Mouse (Mus musculus): Measurements from ENCODE around the gene Prl8a2. TPM values are rescaled to one million over a fixed set of nuclear protein-coding genes. Genes with fewer than 3 reads are reported as not detected.
A peak's percentile ranks its signal among the peaks of the same experiment; 100 is the strongest.

The Prl8a2 gene
- polyA plus RNA-seq (2015; fragmentation: Nextera tagmentation; extraction: Ambion mirVana): not detected in 2 replicates

- no peak within 1 kb of the TSS for H3K4me3 ChIP-seq (replicated peaks)
- H3K9me3 ChIP-seq: no peaks in the 10 kb centered on the region
- ATAC-seq: no peak
- no peaks in the 10 kb centered on the region for H3K4me1 ChIP-seq (replicated peaks)
- H3K27ac ChIP-seq: no peak within 1 kb of the TSS
- no peaks in the 10 kb centered on the region for H3K27me3 ChIP-seq
- H3K4me2 ChIP-seq (replicated peaks): no peak within 1 kb of the TSS
- H3K36me3 ChIP-seq: no peaks in the 10 kb centered on the region
- WGBS: 78% methylated on average over 2 of the region's 2 CpGs
- H3K9ac ChIP-seq (replicated peaks): no peak within 1 kb of the TSS
Measured at GRCm38 (mm10) chr13:27345373-27345772, at the start of gene Prl8a2. Gene Prl8a2 (plus strand): TSS chr13:27345673.

GRCm38 (mm10) chr13:27312334-27313225, 32.9 kb upstream of the Prl8a2 start, which contains the start of gene Prl6a1:
Gene Prl6a1 (plus strand): TSS chr13:27312627.
- Histone ChIP-seq H3K36me3 (no peaks in the 10 kb centered on the region), H3K4me3 (replicated peaks) (no peak within 1 kb of the TSS), H3K4me1 (replicated peaks) (no peaks in the 10 kb centered on the region), H3K27ac (no peak within 1 kb of the TSS), H3K9ac (replicated peaks) (no peak within 1 kb of the TSS), H3K9me3 (no peaks in the 10 kb centered on the region), H3K4me2 (replicated peaks) (no peak within 1 kb of the TSS), H3K27me3 (no peaks in the 10 kb centered on the region)
- ATAC-seq: no peak
- 84% methylated on average over 7 of the region's 7 CpGs for WGBS

- no peaks in the 10 kb centered on the region for H3K9me3 ChIP-seq
- H3K4me3 ChIP-seq (replicated peaks): no peak overlapping the region
- 42% methylated on average over 1 of the region's 1 CpGs for WGBS
- H3K9ac ChIP-seq (replicated peaks): no peak overlapping the region
- ATAC-seq: peak; percentile 84
- H3K27ac ChIP-seq: no peak overlapping the region
- H3K27me3 ChIP-seq: no peaks in the 10 kb centered on the region
- no peak overlapping the region for H3K4me2 ChIP-seq (replicated peaks)
- no peaks in the 10 kb centered on the region for H3K36me3 ChIP-seq
- no peaks in the 10 kb centered on the region for H3K4me1 ChIP-seq (replicated peaks)
Measured at GRCm38 (mm10) chr13:27334989-27335388, 10.5 kb upstream of the Prl8a2 start.

- no peak for ATAC-seq
- Histone ChIP-seq H3K9ac (replicated peaks) (no peak overlapping the region), H3K36me3 (no peaks in the 10 kb centered on the region), H3K27me3 (no peaks in the 10 kb centered on the region), H3K4me1 (replicated peaks) (no peaks in the 10 kb centered on the region), H3K9me3 (no peaks in the 10 kb centered on the region), H3K4me2 (replicated peaks) (no peak overlapping the region), H3K4me3 (replicated peaks) (no peak overlapping the region), H3K27ac (no peak overlapping the region)
- 83% methylated on average over 3 of the region's 3 CpGs for WGBS
Measured at GRCm38 (mm10) chr13:27342733-27343275, 2.7 kb upstream of the Prl8a2 start.

GRCm38 (mm10) chr13:27390746-27391145, 45.3 kb downstream of the Prl8a2 start, which contains the start of gene Prl2b1:
Gene Prl2b1 (minus strand): TSS chr13:27390846.
- H3K27ac ChIP-seq: no peak within 1 kb of the TSS
- H3K9ac ChIP-seq (replicated peaks): no peak within 1 kb of the TSS
- H3K9me3 ChIP-seq: no peaks in the 10 kb centered on the region
- H3K4me2 ChIP-seq (replicated peaks): no peak within 1 kb of the TSS
- H3K4me1 ChIP-seq (replicated peaks): no peaks in the 10 kb centered on the region
- ATAC-seq: no peak
- no peaks in the 10 kb centered on the region for H3K27me3 ChIP-seq
- H3K36me3 ChIP-seq: no peaks in the 10 kb centered on the region
- WGBS: 89% methylated on average over 6 of the region's 6 CpGs
- H3K4me3 ChIP-seq (replicated peaks): no peak within 1 kb of the TSS

- 70% methylated on average over 7 of the region's 7 CpGs for WGBS
- H3K36me3 ChIP-seq: no peaks in the 10 kb centered on the region
- ATAC-seq: peak; percentile 68; the same call in 1 of the 2 replicates
- no peak overlapping the region for H3K4me3 ChIP-seq (replicated peaks)
- H3K9me3 ChIP-seq: no peaks in the 10 kb centered on the region
- H3K4me1 ChIP-seq (replicated peaks): no peaks in the 10 kb centered on the region
- H3K27ac ChIP-seq: no peak overlapping the region
- H3K27me3 ChIP-seq: no peaks in the 10 kb centered on the region
- H3K4me2 ChIP-seq (replicated peaks): no peak overlapping the region
- no peak overlapping the region for H3K9ac ChIP-seq (replicated peaks)
Measured at GRCm38 (mm10) chr13:27399061-27399724, 53.7 kb downstream of the Prl8a2 start.

Other genes with a start within 250 kb of the Prl8a2 start
- not detected in 2 replicates for gene Prl3d2, start 224.0 kb upstream of the Prl8a2 start, polyA plus RNA-seq (2015; fragmentation: Nextera tagmentation; extraction: Ambion mirVana)
- gene Prl3d3, start 188.9 kb upstream of the Prl8a2 start, polyA plus RNA-seq (2015; fragmentation: Nextera tagmentation; extraction: Ambion mirVana): not detected in 2 replicates
- not detected in 2 replicates for gene Prl3c1, start 149.0 kb upstream of the Prl8a2 start, polyA plus RNA-seq (2015; fragmentation: Nextera tagmentation; extraction: Ambion mirVana)
- gene Prl3b1, start 103.8 kb upstream of the Prl8a2 start, polyA plus RNA-seq (2015; fragmentation: Nextera tagmentation; extraction: Ambion mirVana): not detected in 2 replicates
- gene Prl3a1, start 86.2 kb upstream of the Prl8a2 start, polyA plus RNA-seq (2015; fragmentation: Nextera tagmentation; extraction: Ambion mirVana): not detected in 2 replicates
- not detected in 2 replicates for gene Prl6a1, start 33.0 kb upstream of the Prl8a2 start, polyA plus RNA-seq (2015; fragmentation: Nextera tagmentation; extraction: Ambion mirVana)
- gene Prl2b1, start 45.2 kb downstream of the Prl8a2 start, polyA plus RNA-seq (2015; fragmentation: Nextera tagmentation; extraction: Ambion mirVana): not detected in 2 replicates
- not detected in 2 replicates for gene Prl8a6, start 93.0 kb downstream of the Prl8a2 start, polyA plus RNA-seq (2015; fragmentation: Nextera tagmentation; extraction: Ambion mirVana)
- not detected in 2 replicates for gene Prl8a8, start 167.5 kb downstream of the Prl8a2 start, polyA plus RNA-seq (2015; fragmentation: Nextera tagmentation; extraction: Ambion mirVana)
- not detected in 2 replicates for gene Prl8a9, start 218.9 kb downstream of the Prl8a2 start, polyA plus RNA-seq (2015; fragmentation: Nextera tagmentation; extraction: Ambion mirVana)
- not detected in 2 replicates for gene Prl8a1, start 236.5 kb downstream of the Prl8a2 start, polyA plus RNA-seq (2015; fragmentation: Nextera tagmentation; extraction: Ambion mirVana)